Mouse (Mus musculus) adrenal gland, postnatal 4 days (tissue): ENCODE results near the gene Rab3d. TPM values are rescaled to one million over a fixed set of nuclear protein-coding genes. Genes with fewer than 3 reads are reported as not detected.
A peak's percentile ranks its signal among the peaks of the same experiment; 100 is the strongest.

Experiments used
- DNase-seq, 2 experiments: peaks; one replicate each; pipeline ENCODE4 v3.0.0; 2021 to 2022; ENCODE audit warnings: low spot score in 2 of 2, mixed read lengths in 2 of 2
- long read RNA-seq, 2 experiments: library from polyadenylated mRNA; stranded (forward); transcript quantifications; one replicate each; pipeline ENCODE4 v2.0.0; 2021
- total RNA-seq, 2 experiments: library from RNA; stranded (reverse); gene quantifications; 2 replicates each; pipeline ENCODE4 v1.2.3; 2021

The Rab3d gene
- 10 to 100 TPM; 55.5 to 60.2 TPM for total RNA-seq
- long read RNA-seq, experiment 1, transcript Rab3d-201 (5 exons, 3,835 nt), result major isoform, 71 of 90 reads
- long read RNA-seq, experiment 1, partial matches to known transcripts, result 0 of 90 reads
- long read RNA-seq, experiment 1, other reads (novel, unspliced or antisense), result 18 of 90 reads
- long read RNA-seq, experiment 2, transcript Rab3d-201 (5 exons, 3,835 nt), result major isoform, 99 of 144 reads
- long read RNA-seq, experiment 2, partial matches to known transcripts, result 6 of 144 reads
- long read RNA-seq, experiment 2, other reads (novel, unspliced or antisense), result 39 of 144 reads

- DNase-seq, result peak; percentile 87 to 91
These were observed at the start of gene Rab3d for GRCm38 (mm10) chr9:21918035-21918592. TSS of gene Rab3d (minus strand) at chr9:21918192.

- no peak for DNase-seq
These were observed 45.4 kb upstream of the Rab3d start, which contains the start of gene Epor for GRCm38 (mm10) chr9:21963417-21963816. TSS of gene Epor (minus strand) at chr9:21963506.

GRCm38 (mm10) chr9:21962416-21963059, 44.5 kb upstream of the Rab3d start:
- peak; percentile 35 to 49 for DNase-seq

GRCm38 (mm10) chr9:21962010-21962409, 44.0 kb upstream of the Rab3d start:
- DNase-seq, result no peak

GRCm38 (mm10) chr9:21961366-21961980, 43.5 kb upstream of the Rab3d start:
- no peak for DNase-seq

- no peak for DNase-seq
These were observed 42.7 kb upstream of the Rab3d start for GRCm38 (mm10) chr9:21960558-21961208.

- DNase-seq, result no peak
These were observed 42.1 kb upstream of the Rab3d start for GRCm38 (mm10) chr9:21960135-21960534.

- DNase-seq, result no peak
These were observed 41.3 kb upstream of the Rab3d start for GRCm38 (mm10) chr9:21959244-21959643.

- DNase-seq, result no peak
These were observed 40.4 kb upstream of the Rab3d start for GRCm38 (mm10) chr9:21958372-21958771.

GRCm38 (mm10) chr9:21955570-21956281, 37.7 kb upstream of the Rab3d start, which contains the start of gene Swsap1:
TSS of gene Swsap1 (plus strand) at chr9:21955755.
- peak; percentile 86 to 96 for DNase-seq

- no peak for DNase-seq
These were observed 37.2 kb upstream of the Rab3d start for GRCm38 (mm10) chr9:21955225-21955569.

- DNase-seq, result no peak
These were observed 36.6 kb upstream of the Rab3d start for GRCm38 (mm10) chr9:21954635-21955034.

- DNase-seq, result no peak
These were observed 35.6 kb upstream of the Rab3d start for GRCm38 (mm10) chr9:21953600-21953999.

- no peak for DNase-seq
These were observed 34.0 kb upstream of the Rab3d start for GRCm38 (mm10) chr9:21951977-21952376.

- peak; percentile 53 to 61 for DNase-seq
These were observed 32.3 kb upstream of the Rab3d start for GRCm38 (mm10) chr9:21950322-21950721.

GRCm38 (mm10) chr9:21948790-21949189, 30.8 kb upstream of the Rab3d start:
- no peak for DNase-seq

- no peak for DNase-seq
These were observed 30.2 kb upstream of the Rab3d start for GRCm38 (mm10) chr9:21948146-21948545.

- no peak for DNase-seq
These were observed 29.6 kb upstream of the Rab3d start for GRCm38 (mm10) chr9:21947540-21948130.

GRCm38 (mm10) chr9:21944267-21944666, 26.3 kb upstream of the Rab3d start:
- DNase-seq, result no peak

- DNase-seq, result no peak
These were observed 25.6 kb upstream of the Rab3d start for GRCm38 (mm10) chr9:21943638-21944037.
